24 mouse cellular contexts compared by ENCODE assay signal in the genomic region with DNA sequence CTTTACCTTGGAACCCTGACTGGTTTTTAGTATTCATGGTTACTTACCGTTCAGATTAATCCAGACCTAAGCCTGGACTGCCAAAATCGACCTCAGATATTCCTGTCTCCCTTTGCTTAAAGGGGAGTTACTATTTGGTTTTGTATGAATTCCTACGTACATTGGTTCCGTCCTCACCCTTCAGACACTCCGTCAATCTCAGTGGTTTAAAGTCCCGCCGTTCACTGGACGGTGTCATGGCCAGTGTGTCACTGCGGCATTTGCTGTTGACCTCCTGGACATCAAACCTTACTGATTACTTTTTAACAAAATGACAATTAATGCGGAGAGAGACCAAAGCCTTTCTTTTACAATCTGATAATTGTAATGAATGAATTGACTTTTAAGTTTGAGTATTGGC.
"Had no signal": no experiment of that assay in that cellular context is flagged by ENCODE, and none has a peak within 500 bp of the region (broad histone marks: within the 10 kb centered on the region; RNA-seq: fewer than 3 reads in every experiment).

No protein-coding gene starts in this region.

- H3K9ac ChIP-seq: forebrain, postnatal 0 days; heart, embryonic 13.5 days; heart, embryonic 15.5 days; hindbrain, embryonic 13.5 days; hindbrain, embryonic 15.5 days; limb, embryonic 13.5 days; limb, embryonic 15.5 days; liver, embryonic 14.5 days had no signal

- H3K4me3 ChIP-seq: heart, adult 2 months; heart, embryonic 13.5 days; heart, embryonic 15.5 days; hindbrain, embryonic 13.5 days; hindbrain, embryonic 15.5 days; limb, embryonic 13.5 days; limb, embryonic 15.5 days had no signal

- H3K4me2 ChIP-seq: heart, embryonic 11.5 days; heart, embryonic 13.5 days; heart, embryonic 15.5 days; hindbrain, embryonic 13.5 days; hindbrain, embryonic 15.5 days; limb, embryonic 13.5 days; limb, embryonic 15.5 days had no signal

- H3K9me3 ChIP-seq: heart, embryonic 13.5 days; heart, embryonic 15.5 days; hindbrain, embryonic 13.5 days; hindbrain, embryonic 15.5 days; limb, embryonic 13.5 days; limb, embryonic 15.5 days had no signal

- H3K4me1 ChIP-seq: limb, embryonic 15.5 days had no signal

- DNase-seq: forebrain, postnatal 0 days; gastrocnemius, postnatal 14 days; gastrocnemius, postnatal 36 days; heart, adult 11 months; heart, adult 2 months; heart, postnatal 14 days; heart, postnatal 36 days; kidney, adult 18-20 months; kidney, postnatal 14 days; kidney, postnatal 36 days; layer of hippocampus, postnatal 36 days; left cerebral cortex, postnatal 4 days; lung, adult 18-20 months had no signal

- ATAC-seq: forebrain, postnatal 0 days; hindbrain, postnatal 0 days; intestine, embryonic 16.5 days had no signal

- H3K36me3 ChIP-seq: heart, embryonic 15.5 days; hindbrain, embryonic 13.5 days; hindbrain, embryonic 15.5 days; limb, embryonic 13.5 days; limb, embryonic 15.5 days had no signal

- H3K27ac ChIP-seq: heart, adult 2 months; heart, embryonic 13.5 days; heart, embryonic 15.5 days; hindbrain, embryonic 13.5 days; hindbrain, embryonic 15.5 days; hindbrain, postnatal 0 days; kidney, postnatal 0 days; limb, embryonic 13.5 days; limb, embryonic 15.5 days; liver, embryonic 14.5 days had no signal

- H3K27me3 ChIP-seq: heart, embryonic 13.5 days; heart, embryonic 15.5 days; hindbrain, embryonic 13.5 days; hindbrain, embryonic 15.5 days; limb, embryonic 13.5 days; limb, embryonic 15.5 days had no signal
